Mouse (Mus musculus) thymus, postnatal 14 days (tissue): ENCODE measurements around the gene Hgd.
"Not testable (repeated sequence)": the region's sequence is repeated elsewhere in the genome, so short reads cannot be mapped to it uniquely, and the experiment has no call there.

Experiments
- DNase-seq: peaks from one replicate; pipeline ENCODE4 v3.0.0; 2021

The Hgd gene

GRCm38 (mm10) chr16:37635095-37635494 is 55.1 kb downstream of the Hgd start:
- DNase-seq: no peak

DNA sequence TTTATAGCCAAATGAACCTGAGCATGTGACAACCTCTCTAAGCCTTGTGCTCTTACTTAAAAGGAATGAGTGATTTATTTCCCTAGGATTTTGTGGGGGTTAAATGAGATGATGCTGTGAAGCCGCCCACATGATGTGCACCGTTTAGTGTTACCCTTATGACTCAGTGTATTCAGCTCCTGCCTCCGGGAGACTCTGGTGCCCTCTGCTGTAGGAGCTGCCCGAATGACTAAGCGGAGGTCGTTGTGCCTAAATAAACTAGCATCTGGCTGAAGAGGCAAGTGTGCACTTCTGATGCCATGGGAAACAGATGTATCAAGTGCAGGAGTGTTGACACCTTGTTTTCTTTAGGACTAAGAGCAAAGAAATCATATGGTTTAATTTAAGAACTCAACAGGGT is 56.2 kb downstream of the Hgd start:
- no peak for DNase-seq

DNA sequence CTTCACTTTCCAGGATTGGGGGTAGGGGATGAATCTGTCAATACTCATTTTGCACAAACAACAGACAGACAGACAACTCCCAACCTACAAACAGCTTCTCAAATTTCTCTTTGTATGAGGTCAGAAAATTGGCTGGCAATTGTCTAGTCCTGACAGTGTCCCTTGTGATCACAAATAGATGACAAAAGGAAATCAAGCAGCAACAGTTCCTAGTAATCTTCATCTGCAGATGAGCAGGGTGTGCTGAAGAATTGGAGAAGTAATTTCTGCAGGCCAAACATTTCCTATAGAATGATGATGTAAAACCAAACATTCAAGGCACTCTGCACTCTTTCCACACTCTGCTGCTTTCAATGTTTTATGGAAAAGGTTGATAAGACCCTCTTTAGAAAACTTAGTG is 57.8 kb downstream of the Hgd start:
- DNase-seq: no peak

GRCm38 (mm10) chr16:37640522-37640921 is 60.6 kb downstream of the Hgd start:
- DNase-seq: not testable (repeated sequence)

DNA sequence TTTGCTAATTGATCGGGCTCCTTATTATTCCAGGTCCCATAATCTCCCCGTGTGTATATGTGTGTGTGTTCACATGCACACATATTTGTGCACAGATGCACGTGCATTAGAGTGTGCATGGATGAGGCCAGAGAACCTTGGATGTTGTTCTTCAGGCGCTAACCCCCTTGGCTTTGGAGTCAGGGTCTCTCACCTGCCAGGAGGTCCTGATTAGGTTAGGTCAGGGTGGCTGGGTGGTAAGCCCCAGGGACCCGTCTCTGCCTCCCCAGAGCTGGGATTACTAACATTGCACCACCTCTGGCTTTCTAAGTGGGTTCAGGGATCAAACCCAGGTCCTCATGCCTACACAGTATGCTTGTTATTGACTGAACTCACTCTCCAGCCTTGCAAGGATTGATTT is 64.5 kb downstream of the Hgd start:
- no peak for DNase-seq

- no peak for DNase-seq
These were observed 65.3 kb downstream of the Hgd start for GRCm38 (mm10) chr16:37645211-37645610.

GRCm38 (mm10) chr16:37645799-37646198 is 65.8 kb downstream of the Hgd start:
- no peak for DNase-seq

DNA sequence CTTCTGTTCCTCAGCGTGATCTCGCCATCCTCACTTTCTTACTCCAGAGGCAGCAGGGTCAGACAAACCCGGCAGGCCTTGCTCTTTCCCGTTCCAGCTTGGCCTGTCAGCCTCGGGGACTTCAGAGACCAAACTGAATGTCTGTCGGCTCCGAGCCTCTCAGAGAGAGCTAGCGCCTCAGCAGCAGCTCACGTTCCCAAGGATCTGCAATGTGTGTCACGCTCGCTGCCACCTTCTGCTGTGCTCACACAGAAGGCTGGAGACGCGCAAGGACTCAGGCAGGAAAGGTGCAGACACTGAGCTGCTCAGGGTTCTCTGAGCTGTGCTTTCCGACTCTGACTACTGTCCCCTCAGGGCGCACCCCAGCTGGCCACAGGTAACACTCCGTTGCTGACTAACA is 67.1 kb downstream of the Hgd start:
- no peak for DNase-seq

- DNase-seq: no peak
These were observed 68.0 kb downstream of the Hgd start for GRCm38 (mm10) chr16:37647936-37648335.

- DNase-seq: no peak
These were observed 69.1 kb downstream of the Hgd start for GRCm38 (mm10) chr16:37649068-37649467.

GRCm38 (mm10) chr16:37651467-37651866 is 71.5 kb downstream of the Hgd start:
- no peak for DNase-seq

- no peak for DNase-seq
These were observed 72.7 kb downstream of the Hgd start for GRCm38 (mm10) chr16:37652654-37653053.

DNA sequence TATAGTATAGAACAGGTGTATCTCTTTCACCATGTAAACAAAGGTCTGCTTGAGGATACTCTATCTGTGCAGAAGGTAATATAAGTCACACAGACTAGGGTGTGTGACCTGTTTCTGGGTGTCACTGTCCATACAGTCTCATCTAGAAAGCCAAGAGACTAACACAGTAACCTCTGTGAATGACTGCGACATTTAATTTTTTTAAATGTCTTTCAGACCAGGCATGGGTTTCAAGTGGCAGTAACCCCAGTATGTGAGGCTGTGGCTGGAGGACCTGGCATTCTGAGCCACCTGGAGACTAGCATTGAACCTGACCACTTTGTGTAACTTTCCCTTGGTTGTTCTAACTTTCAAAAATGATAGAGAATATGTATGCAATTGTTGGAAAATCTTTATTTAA is 73.1 kb downstream of the Hgd start:
- DNase-seq: no peak

GRCm38 (mm10) chr16:37653731-37654657 is 74.0 kb downstream of the Hgd start, which contains the start of gene Ndufb4:
Ndufb4 (minus strand) TSS chr16:37654453.
- DNase-seq: peak; percentile 97

- no peak for DNase-seq
These were observed 75.0 kb downstream of the Hgd start for GRCm38 (mm10) chr16:37654831-37655455.

DNA sequence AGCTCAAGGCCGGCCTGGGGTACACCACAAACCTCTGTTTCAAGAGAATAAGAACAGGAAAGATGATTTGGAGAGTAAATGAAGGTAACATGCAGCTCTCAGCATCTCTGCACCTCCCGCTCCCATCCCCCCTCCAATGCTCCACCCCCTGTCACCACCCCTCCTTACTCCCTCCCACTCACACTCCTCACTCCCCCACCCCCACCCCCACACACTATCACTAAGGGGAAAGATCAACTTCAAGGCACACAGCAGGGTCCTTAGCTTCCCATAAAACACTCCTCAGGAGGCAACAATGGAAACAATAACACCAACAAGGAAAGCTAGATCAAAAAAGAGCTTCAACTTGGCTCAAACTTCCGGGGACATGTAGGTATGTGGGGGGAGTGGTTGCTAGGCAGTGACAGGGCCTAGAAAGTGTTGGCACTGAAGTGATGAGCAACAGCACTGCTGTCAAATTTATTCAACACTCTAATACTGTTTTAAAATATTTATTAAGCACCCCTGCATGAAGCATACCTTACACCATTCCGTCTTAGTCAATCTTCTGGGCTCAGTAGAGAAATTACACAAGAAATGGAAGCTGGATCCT is 75.9 kb downstream of the Hgd start:
- peak; percentile 9 for DNase-seq

GRCm38 (mm10) chr16:37656796-37657195 is 76.8 kb downstream of the Hgd start:
- no peak for DNase-seq

- no peak for DNase-seq
These were observed 83.9 kb downstream of the Hgd start for GRCm38 (mm10) chr16:37663643-37664459.

DNA sequence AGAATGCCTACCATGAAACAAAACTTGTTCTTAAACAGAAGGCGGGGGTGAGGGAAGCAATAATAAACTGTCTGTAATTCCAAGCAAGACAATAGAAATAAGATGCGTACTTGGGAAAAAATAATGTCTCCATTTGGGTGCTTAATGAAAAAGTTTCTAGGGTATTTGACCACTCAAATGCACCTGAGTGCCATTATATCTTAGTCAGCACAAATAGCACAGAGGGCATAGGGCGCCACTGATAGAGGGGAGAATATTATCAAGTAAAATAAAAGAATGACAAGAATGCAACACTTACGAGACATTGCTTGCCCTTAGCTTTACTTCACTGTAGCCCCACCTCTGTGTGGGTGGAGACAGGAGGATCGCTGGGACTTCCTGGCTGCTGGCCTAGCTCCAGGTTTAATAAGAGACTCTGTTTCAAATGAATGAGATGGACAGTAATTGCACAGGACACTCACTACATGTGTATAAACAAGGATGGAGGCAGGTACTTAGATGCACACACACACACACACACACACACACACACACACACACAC is 85.5 kb downstream of the Hgd start:
- no peak for DNase-seq

DNA sequence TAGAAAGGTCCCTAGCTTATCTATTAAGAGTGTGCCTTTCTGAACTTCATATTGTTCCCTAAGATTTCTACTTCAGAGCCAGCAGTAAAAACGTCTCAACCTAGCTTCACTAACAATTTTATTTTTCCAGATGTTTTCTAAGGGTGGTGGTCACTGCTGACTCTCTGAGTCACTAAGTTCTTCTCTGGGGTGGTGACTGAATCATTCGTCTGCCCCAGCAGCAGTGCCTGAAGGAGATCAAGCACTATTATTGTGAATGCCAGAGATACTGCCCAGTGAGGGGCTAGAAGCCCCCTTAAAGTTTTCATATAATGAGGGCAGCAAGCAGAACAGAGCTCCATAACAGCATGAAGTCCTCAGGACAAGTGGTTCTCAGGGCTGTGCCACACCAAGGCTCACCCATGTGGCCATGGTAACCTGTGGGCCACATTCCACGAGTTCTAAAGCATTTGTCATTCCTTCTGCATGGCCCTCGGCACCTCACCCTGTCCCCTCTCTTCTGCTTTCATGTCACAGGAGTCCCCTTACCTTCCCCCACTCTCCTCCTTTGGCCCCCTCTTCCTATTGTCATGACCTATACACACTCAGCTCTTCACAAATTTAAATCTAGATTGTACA is 90.8 kb downstream of the Hgd start:
- DNase-seq: no peak

- no peak for DNase-seq
These were observed 95.4 kb downstream of the Hgd start for GRCm38 (mm10) chr16:37675326-37675725.

DNA sequence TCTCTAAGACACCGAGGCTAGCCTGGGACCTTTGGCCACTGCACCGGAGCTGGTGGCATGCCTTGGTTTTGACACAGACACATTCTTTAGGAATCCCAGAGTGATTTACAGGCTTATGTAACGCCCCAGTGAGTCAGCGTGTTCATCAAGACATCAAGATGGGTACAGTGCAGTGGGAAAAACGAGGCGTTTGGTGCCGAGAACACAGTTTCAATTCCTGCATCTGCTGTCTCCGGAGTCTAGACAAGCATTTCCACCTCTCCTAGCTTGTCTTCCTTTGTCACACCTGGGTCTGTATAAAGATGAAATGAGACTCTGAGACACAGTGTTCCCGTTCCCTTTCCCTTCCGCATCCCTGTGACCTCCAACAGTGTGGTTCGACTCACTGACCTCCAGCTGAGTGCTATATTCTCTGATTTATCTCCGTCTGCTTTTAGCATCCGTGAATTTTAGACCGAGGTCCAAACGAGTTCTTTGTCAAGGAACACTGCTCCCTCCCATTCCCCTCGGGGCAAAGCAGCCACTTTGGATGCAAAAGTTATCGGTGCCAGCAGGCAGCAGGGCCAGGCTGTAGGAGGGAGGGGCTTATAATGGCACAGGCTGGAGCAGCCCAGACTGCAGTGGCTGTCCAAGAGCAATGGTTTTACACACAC is 96.2 kb downstream of the Hgd start:
- DNase-seq: no peak
